Mouse (Mus musculus): Measurements from ENCODE around the gene Atp6v0e.

Atp6v0e gene

GRCm38 (mm10) chr17:26639791-26640190 is 23.2 kb upstream of the Atp6v0e start:
- DNase-seq (ENCODE audit: extremely low read depth, low read depth, low spot score): no peak

- no peak for DNase-seq (ENCODE audit: extremely low read depth, low read depth, low spot score)
Measured at GRCm38 (mm10) chr17:26640286-26640740, 22.7 kb upstream of the Atp6v0e start.

GRCm38 (mm10) chr17:26643456-26643855 is 19.6 kb upstream of the Atp6v0e start:
- no peak for DNase-seq (ENCODE audit: extremely low read depth, low read depth, low spot score)

GRCm38 (mm10) chr17:26643993-26644392 is 19.0 kb upstream of the Atp6v0e start:
- DNase-seq (ENCODE audit: extremely low read depth, low read depth, low spot score): no peak

- DNase-seq (ENCODE audit: extremely low read depth, low read depth, low spot score): no peak
Measured at GRCm38 (mm10) chr17:26644509-26645410, 18.3 kb upstream of the Atp6v0e start.

GRCm38 (mm10) chr17:26645411-26645854 is 17.6 kb upstream of the Atp6v0e start:
- no peak for DNase-seq (ENCODE audit: extremely low read depth, low read depth, low spot score)

GRCm38 (mm10) chr17:26647283-26647682 is 15.7 kb upstream of the Atp6v0e start:
- DNase-seq (ENCODE audit: extremely low read depth, low read depth, low spot score): no peak

GRCm38 (mm10) chr17:26649565-26649964 is 13.5 kb upstream of the Atp6v0e start:
- no peak for DNase-seq (ENCODE audit: extremely low read depth, low read depth, low spot score)

- DNase-seq (ENCODE audit: extremely low read depth, low read depth, low spot score): no peak
Measured at GRCm38 (mm10) chr17:26650451-26651363, 12.3 kb upstream of the Atp6v0e start.

GRCm38 (mm10) chr17:26658854-26659572 is 4.0 kb upstream of the Atp6v0e start:
- no peak for DNase-seq (ENCODE audit: extremely low read depth, low read depth, low spot score)

- DNase-seq (ENCODE audit: extremely low read depth, low read depth, low spot score): no peak
Measured at GRCm38 (mm10) chr17:26659573-26659915, 3.5 kb upstream of the Atp6v0e start.

- no peak for DNase-seq (ENCODE audit: extremely low read depth, low read depth, low spot score)
Measured at GRCm38 (mm10) chr17:26660192-26660912, 2.7 kb upstream of the Atp6v0e start.

GRCm38 (mm10) chr17:26662204-26662603 is 827 bp upstream of the Atp6v0e start:
- DNase-seq (ENCODE audit: extremely low read depth, low read depth, low spot score): no peak

GRCm38 (mm10) chr17:26665600-26665999 is 2.6 kb downstream of the Atp6v0e start:
- no peak for DNase-seq (ENCODE audit: extremely low read depth, low read depth, low spot score)

GRCm38 (mm10) chr17:26671268-26671667 is 8.2 kb downstream of the Atp6v0e start:
- DNase-seq (ENCODE audit: extremely low read depth, low read depth, low spot score): no peak

- no peak for DNase-seq (ENCODE audit: extremely low read depth, low read depth, low spot score)
Measured at GRCm38 (mm10) chr17:26675845-26676244, 12.8 kb downstream of the Atp6v0e start.

- DNase-seq (ENCODE audit: extremely low read depth, low read depth, low spot score): no peak
Measured at GRCm38 (mm10) chr17:26676252-26676615, 13.2 kb downstream of the Atp6v0e start.

- DNase-seq (ENCODE audit: extremely low read depth, low read depth, low spot score): no peak
Measured at GRCm38 (mm10) chr17:26676616-26677376, 13.8 kb downstream of the Atp6v0e start.
